In genomic region chr10:33653142-33653541, GRCm38 (mm10) we compare ENCODE assay signal across 10 mouse cellular contexts. TPM values are rescaled to one million over a fixed set of nuclear protein-coding genes. Genes with fewer than 3 reads are reported as not detected.
A peak's percentile ranks its signal among the peaks of the same experiment; 100 is the strongest.
DNase-seq lines count a peak whose midpoint lies in the region; ATAC-seq and TF ChIP-seq lines count a peak whose summit lies in the region.
"Had no signal": no experiment of that assay in that cellular context is flagged by ENCODE, and none has a peak within 500 bp of the region (broad histone marks: within the 10 kb centered on the region; RNA-seq: fewer than 3 reads in every experiment).

No protein-coding gene starts in this region.

- peak; percentile 50 for DNase-seq in gastrocnemius, postnatal 14 days
- no peak for DNase-seq in gastrocnemius, adult 8-10 months (ENCODE audit: low spot score in 2 of 2)
- peak; percentile 74 for DNase-seq in urinary bladder, postnatal 14 days (ENCODE audit: low spot score)
- no peak for DNase-seq in urinary bladder, adult 2 months (ENCODE audit: low spot score)
- peak; percentile 61 for DNase-seq in embryonic facial prominence, embryonic 11.5 days (ENCODE audit: low spot score)
- peak; percentile 75 to 96 for DNase-seq in layer of hippocampus, adult 18-20 months (ENCODE audit: low spot score in 2 of 2)
- peak; percentile 79 for DNase-seq in midbrain, postnatal 0 days (ENCODE audit: low spot score)

- intact Hi-C loops in gastrocnemius, postnatal 14 days (cut with DNase I; ENCODE audit: low total_unique reads), result no loop called here

- ATAC-seq in embryonic facial prominence, embryonic 11.5 days (replicated peaks; ENCODE audit: insufficient number of reproducible peaks, low FRiP score, low TSS enrichment, low read depth), result no peak
- no peak for ATAC-seq in midbrain, postnatal 0 days (ENCODE audit: low FRiP score)
- ATAC-seq in monocyte, adult 5-6 weeks (replicated peaks; ENCODE audit: insufficient number of reproducible peaks, low FRiP score, low TSS enrichment, poor library complexity, severe bottlenecking), result no peak

- H3K27me3 ChIP-seq in embryonic facial prominence, embryonic 11.5 days (ENCODE audit: control insufficient read depth, insufficient read depth, low read length), result no peaks in the 10 kb centered on the region
- H3K27me3 ChIP-seq in midbrain, postnatal 0 days (ENCODE audit: insufficient read depth, low read length), result no peaks in the 10 kb centered on the region

- no peaks in the 10 kb centered on the region for H3K4me1 ChIP-seq in embryonic facial prominence, embryonic 11.5 days (ENCODE audit: control insufficient read depth, insufficient read depth, low read length)
- no peaks in the 10 kb centered on the region for H3K4me1 ChIP-seq in midbrain, postnatal 0 days (ENCODE audit: insufficient read depth, low read length)

- no peaks in the 10 kb centered on the region for H3K9me3 ChIP-seq in embryonic facial prominence, embryonic 11.5 days (replicated peaks; ENCODE audit: control insufficient read depth, low read length)
- H3K9me3 ChIP-seq in midbrain, postnatal 0 days (ENCODE audit: low read length), result no peaks in the 10 kb centered on the region

- H3K4me2 ChIP-seq in embryonic facial prominence, embryonic 11.5 days (ENCODE audit: low read depth, low read length), result no peak overlapping the region
- H3K4me2 ChIP-seq in midbrain, postnatal 0 days (ENCODE audit: low read depth, low read length, poor library complexity, severe bottlenecking), result no peak overlapping the region

- H3K4me3 ChIP-seq in embryonic facial prominence, embryonic 11.5 days (ENCODE audit: low read depth, low read length), result no peak overlapping the region
- no peak overlapping the region for H3K4me3 ChIP-seq in midbrain, postnatal 0 days (ENCODE audit: low read depth, low read length)

- no peak overlapping the region for H3K27ac ChIP-seq in embryonic facial prominence, embryonic 11.5 days (replicated peaks; ENCODE audit: low read depth, low read length)
- no peak overlapping the region for H3K27ac ChIP-seq in midbrain, postnatal 0 days (ENCODE audit: low read depth, low read length)

- peak; percentile 70 for TF ChIP-seq CTCF in midbrain, postnatal 0 days (IDR thresholded peaks at IDR 0.05)

- no peak overlapping the region for H3K9ac ChIP-seq in embryonic facial prominence, embryonic 11.5 days (replicated peaks; ENCODE audit: low read length)
- H3K9ac ChIP-seq in midbrain, postnatal 0 days (replicated peaks; ENCODE audit: low read length, poor library complexity, severe bottlenecking), result no peak overlapping the region

- no peaks in the 10 kb centered on the region for H3K36me3 ChIP-seq in embryonic facial prominence, embryonic 11.5 days (replicated peaks; ENCODE audit: control insufficient read depth, insufficient read depth, low read depth, low read length)
- no peaks in the 10 kb centered on the region for H3K36me3 ChIP-seq in midbrain, postnatal 0 days (ENCODE audit: insufficient read depth, low read length)

RNA-seq across cellular contexts. Expression of gene Clvs2, which starts 28.6 kb away (rescaled TPM):
- total RNA-seq in gastrocnemius, postnatal 14 days (2021), result not detected
- under 1 TPM in 1 of 4 experiments, not detected in 3; 0.13 TPM for total RNA-seq in gastrocnemius, adult 8-10 months (2022)
- 0.14 and 0.16 TPM in 2 replicates for polyA plus RNA-seq in urinary bladder, adult 2 months (2012; rRNA removed)
- 0.50 and 0.71 TPM in 2 replicates for polyA plus RNA-seq in embryonic facial prominence, embryonic 11.5 days (2014; fragmentation: Nextera tagmentation; extraction: Ambion mirVana)
- 10 to 100 TPM; 85.3 to 91.0 TPM for total RNA-seq in layer of hippocampus, adult 18-20 months (2021)
- 16.6 and 24.4 TPM in 2 replicates for total RNA-seq in midbrain, postnatal 0 days (2014; rRNA removed)
- polyA plus RNA-seq in midbrain, postnatal 0 days (2015; fragmentation: Nextera tagmentation; extraction: Ambion mirVana), result 26.8 and 27.3 TPM in 2 replicates
- not detected in 3 replicates for total RNA-seq in monocyte, adult 5-6 weeks (2017)
- total RNA-seq: neutrophil, adult 5-6 weeks had no signal
- polyA plus RNA-seq: heart, embryonic 16.5 days had no signal

Comparison
In these comparisons a context has a peak if more than half of its experiments do, and no peak if none do; other contexts are left out.
1. DNase-seq: peak in gastrocnemius, postnatal 14 days (single experiment), urinary bladder, postnatal 14 days (single experiment), embryonic facial prominence, embryonic 11.5 days (single experiment), layer of hippocampus, adult 18-20 months (2 of 2) and midbrain, postnatal 0 days (single experiment); none in gastrocnemius, adult 8-10 months (0 of 2) and urinary bladder, adult 2 months (single experiment).
2. RNA of gene Clvs2, which starts 28.6 kb away (total RNA-seq): 85.3 to 91.0 TPM in layer of hippocampus, adult 18-20 months and 16.6 to 24.4 TPM in midbrain, postnatal 0 days; 0.13 TPM in gastrocnemius, adult 8-10 months, not detected in gastrocnemius, postnatal 14 days and not detected in monocyte, adult 5-6 weeks; every median in the first group is over 10 times any median in the second.